Mouse (Mus musculus): ENCODE data around the gene Npr2.

The Npr2 gene

DNA sequence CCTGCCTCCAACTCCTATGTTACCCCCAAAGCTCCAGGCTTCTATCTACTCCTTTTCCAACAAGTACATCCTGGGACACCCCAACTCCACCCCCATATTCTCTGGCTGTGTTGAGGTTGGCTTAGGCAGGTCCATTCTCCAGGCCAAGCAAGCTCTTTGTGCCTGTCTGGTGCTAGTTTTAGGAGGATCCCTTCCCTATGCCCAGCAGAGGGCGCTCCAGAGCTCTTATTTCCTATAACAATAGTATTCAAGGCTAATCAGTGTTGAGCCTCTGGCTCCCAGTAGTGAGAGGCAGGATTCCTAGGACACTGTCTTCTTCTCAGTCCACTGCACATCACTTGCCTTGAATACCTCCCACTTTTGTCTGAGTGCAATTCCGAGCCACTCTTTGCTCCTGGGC is 40.3 kb downstream of the Npr2 start:
- DNase-seq (ENCODE audit: low spot score in 2 of 2): peak; percentile 83 to 89

DNA sequence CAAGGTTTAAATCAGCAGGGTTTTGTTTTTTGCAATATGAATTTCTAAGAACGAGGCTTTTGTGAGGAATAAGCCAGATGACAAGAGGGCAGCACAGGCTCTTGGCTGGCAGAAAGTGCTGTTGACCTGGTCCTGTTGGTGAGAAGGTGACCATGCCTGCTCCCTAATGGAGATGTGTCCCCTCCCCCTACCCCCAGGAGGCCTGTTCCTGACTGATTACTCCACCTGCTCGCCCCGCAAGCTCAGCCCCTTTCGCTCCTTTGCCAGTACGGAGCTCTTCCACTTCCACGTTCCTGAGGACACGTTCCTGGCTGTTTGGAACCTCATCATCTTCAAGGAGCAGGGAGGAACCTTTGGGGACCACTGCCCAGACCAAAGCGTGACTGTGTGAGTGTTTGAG is 42.0 kb downstream of the Npr2 start:
- no peak for DNase-seq (ENCODE audit: low spot score in 2 of 2)

DNA sequence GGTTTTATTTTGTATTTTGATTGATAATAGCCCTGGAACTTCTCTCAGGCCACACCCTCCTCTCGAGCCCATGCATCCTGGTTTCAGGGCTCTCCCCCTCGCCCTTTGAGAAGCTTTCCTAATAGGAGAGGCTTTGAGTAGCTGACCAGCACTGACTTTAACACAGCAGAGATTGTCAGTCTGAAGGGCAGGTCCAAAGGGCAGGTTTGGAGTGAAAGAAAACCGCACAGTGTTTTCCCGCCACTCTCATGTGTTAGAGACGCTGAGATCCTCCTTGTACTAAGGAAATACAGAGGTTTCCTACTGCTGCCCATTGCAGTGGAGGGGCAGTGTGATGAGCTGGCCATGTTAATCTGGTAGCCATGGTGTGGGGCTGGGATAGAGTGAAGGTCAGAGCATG is 43.2 kb downstream of the Npr2 start:
- DNase-seq (ENCODE audit: low spot score in 2 of 2): no peak

DNA sequence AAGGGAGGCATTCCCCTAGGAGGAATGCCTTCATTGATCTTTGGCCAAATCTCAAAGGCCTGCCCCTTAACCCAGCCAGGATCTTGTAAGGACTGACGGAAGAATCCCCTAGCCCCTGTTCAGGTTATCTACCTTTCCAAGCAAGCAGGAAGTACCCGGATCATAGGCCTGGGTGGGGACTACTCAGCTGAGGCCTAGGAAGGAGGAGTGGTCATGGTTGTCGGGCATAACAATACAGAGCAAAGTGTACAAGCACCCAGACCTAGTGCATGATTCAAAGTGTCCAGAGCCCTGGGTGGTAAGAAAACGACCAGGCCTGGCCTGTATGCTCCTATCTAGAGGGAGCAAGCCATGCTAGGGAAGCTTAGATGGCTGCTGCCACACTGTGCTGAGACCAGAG is 43.9 kb downstream of the Npr2 start:
- no peak for DNase-seq (ENCODE audit: low spot score in 2 of 2)

DNA sequence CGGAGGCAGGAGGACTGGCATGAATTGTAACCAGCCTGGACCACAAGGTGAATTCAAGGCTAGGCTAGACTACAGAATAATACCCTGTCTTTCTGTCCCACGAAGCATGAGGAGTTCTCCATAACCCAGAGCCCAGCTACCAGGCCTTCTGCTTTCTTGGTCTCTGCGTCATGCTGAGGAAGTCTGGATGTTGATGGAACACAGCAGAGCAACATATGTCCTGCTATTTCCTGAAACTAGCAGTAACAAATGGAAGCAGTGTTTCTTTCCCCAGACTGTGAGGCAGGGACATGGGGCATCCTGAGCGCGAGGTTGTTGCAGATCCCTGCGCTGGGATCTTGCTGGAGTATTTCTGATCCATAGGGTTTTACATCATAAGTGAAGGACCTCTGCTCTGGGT is 46.8 kb downstream of the Npr2 start:
- no peak for DNase-seq (ENCODE audit: low spot score in 2 of 2)

DNA sequence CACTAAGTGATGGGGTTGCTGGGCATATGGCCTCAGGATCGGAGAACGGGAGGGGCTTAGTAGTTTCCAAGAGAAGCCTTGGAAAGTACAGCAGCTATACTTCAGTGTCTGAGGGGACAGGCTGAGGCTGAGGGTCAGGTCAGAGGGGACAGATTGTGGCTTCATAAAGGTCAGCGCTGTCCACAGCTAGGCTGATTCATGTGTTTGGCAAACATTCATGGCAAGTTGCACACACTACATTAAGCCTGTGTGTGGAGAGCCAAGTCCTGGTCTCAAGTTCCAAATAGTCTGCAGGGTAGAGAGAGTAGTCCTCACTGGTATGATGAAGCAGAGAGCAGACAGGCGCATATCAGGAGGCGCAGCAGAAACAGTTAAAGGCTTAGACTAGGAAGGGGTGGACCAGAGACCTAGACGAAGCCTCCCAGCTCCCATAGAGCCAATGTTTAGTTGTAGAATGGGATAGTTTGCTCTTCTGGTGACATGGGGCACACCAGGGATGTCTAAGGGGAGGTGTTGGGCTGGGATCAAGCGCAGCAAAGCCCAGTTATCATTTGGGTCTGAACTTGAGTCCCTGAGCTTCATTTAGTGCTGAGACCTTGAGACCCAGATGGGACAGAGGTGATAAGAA is 47.8 kb downstream of the Npr2 start:
- no peak for DNase-seq (ENCODE audit: low spot score in 2 of 2)

DNA sequence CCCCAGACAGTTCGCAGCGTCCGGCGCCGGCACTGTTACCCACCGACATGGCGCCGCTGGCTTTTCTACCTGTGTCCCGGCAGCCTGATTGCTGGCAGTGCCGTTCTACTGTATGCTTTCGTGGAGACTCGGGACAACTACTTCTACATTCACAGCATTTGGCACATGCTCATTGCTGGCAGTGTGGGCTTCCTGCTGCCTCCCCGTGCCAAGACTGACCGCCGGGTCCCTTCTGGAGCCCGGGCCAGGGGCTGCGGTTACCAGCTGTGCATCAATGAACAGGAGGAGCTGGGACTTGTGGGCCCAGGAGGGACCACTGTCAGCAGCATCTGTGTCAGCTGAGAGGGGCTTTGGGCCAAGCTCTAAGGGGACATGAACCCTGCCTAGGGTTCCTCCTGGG is 58.3 kb downstream of the Npr2 start:
- no peak for DNase-seq (ENCODE audit: low spot score in 2 of 2)

DNA sequence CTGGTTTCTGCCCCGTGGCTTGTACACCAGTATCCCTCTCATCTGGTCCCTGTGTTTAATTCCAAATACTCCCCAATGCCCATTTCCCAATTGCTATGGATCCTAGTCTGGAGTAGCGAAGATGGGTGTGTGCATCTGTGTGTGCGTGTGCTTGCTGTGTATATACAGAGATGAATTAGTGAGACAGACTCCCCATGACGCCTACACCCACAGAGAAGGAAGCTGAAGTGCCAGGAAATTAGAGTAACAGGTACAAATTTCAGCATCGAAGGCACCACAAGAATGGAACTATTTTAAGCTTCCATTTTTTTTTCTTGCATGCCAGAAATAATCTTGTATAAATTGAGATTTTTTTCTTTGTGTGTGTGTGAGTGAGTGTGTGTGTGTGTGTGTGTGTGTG is 59.3 kb downstream of the Npr2 start:
- DNase-seq (ENCODE audit: low spot score in 2 of 2): no peak

DNA sequence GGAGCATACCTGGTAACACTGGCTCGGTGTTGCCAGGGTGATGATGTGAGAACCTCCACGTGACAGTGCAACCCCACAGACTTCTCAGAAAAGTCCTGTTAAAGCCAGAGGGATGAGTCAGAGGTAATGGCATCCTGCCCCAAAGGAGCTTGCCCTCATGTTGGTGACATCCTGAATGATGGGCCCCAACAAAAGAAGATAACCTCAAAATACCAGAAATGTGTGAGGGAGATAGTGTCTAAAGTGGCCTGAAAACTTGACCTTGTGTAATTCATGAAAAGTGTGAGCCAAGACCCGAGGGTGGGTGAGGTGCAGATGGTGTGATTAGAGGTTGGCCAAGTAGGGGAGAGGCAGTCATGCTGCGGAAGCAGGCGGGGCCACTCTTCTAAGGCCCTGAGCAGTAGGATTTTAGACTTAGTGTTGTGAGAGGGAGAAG is 62.1 kb downstream of the Npr2 start:
- DNase-seq (ENCODE audit: low spot score in 2 of 2): no peak

DNA sequence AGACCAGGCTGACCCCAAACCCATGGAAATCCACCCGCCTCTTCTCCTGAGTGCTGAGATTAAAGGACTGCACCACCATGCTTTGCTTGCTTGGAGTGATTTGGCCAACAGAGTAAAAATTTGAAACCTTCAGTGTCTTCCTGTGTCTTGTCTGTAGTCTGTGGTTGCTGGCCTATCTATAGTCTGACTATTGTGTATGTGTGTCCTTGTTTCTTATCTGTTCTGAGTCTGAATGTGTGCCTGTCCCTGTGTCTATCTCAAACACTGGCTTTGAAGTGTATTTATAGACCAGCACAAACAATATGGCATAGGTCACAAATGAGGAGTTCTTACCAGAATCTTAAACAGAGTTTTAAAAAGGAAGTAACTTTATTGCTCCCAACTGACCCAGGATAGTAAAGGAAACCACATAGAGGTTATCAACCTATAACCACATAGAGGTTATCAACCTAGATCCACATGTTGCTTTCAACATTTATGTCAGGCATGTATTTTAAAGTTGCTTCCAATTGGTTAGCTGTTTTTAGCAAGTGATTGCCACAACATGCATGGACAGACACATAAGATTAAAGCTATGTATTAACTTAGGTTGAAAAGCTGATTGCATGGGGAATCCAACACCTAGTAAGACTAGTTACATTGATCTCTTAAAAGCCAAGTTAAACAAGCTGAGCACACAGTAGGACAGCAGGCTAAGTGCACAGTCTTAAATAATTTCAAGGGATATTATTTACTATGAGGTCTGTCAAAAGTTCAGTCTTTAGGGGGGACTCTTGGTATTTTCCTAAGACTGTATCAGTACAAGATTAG is 62.9 kb downstream of the Npr2 start:
- no peak for DNase-seq (ENCODE audit: low spot score in 2 of 2)

DNA sequence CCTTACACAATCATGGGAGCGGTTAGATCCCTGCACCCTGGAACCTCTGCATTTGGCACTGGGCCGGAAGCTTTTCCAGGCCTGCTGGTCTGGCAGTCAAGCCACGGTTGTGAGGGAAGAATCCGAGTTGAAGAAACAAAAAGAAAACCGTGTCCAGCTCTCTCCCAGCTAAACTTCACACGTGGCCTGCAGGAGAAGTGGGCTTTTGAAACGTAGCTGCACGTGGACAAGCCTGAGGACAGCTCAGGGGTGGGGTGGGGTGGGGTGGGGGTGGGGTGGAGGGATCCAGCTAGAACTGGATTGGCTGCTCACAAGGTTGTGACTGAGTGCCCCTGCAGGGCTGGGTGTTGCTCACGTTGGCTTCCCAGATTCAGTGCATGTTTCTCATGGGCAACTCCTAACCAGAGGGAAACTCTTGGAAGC is 63.5 kb downstream of the Npr2 start:
- no peak for DNase-seq (ENCODE audit: low spot score in 2 of 2)

DNA sequence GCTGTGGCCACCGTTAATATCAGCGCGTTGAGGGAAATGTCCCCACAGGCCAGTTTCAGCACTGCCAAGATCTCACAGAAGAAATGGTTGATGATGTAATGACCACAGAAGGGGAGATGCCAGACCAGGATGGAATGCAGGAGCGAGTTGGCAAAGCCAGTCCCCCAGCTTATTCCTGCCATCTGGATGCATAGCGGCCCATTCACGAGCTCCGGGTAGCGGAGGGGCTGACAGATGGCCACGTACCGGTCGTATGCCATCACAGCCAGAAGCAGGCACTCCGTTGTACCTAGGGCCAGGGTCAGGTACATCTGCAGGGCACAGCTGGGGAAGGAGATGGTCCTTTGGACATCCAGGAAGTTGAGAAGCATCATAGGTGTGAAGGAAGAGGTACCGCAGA is 64.8 kb downstream of the Npr2 start:
- no peak for DNase-seq (ENCODE audit: low spot score in 2 of 2)

DNA sequence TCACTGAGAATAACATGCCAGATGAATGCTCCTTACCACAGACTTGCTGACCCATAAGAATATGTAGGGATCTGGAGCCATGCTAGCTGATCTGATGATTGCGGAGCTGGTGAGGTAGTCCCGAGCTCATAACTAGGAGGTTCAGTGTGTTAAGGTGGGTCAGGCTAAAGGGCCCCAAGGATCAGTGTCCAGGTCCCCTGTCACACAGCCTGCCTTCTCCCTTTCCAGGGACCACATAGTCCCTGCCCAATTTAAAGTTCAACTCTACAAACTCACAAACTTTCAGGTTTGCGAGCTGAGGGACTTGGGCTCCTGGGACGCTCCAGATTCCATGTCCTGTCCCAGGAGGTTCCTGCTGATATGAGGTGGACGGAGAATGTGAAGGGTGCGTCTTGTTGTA is 69.0 kb downstream of the Npr2 start, which contains the start of gene Olfr70:
TSS of gene Olfr70 (minus strand) at position 101 of the 400 bp plus-strand sequence.
- DNase-seq (ENCODE audit: low spot score in 2 of 2): no peak
